Mouse (Mus musculus) embryonic fibroblast, embryonic 13.5 days (primary cell): ENCODE results near the gene Dcp1b.

ENCODE experiments used
- CTCF ChIP-seq: IDR thresholded peaks from 2 replicates; pipeline ENCODE4 v1.5.1; 2011; ENCODE audit warnings: mild to moderate bottlenecking, control low read depth, low read length, moderate library complexity, borderline replicate concordance; ENCODE audit not compliant: insufficient read depth
- POLR2A ChIP-seq: IDR thresholded peaks from 2 replicates; pipeline ENCODE4 v1.6.1; 2011; ENCODE audit warnings: low read depth, mild to moderate bottlenecking, control low read depth, low read length, moderate library complexity

- TF ChIP-seq CTCF = no peak
- TF ChIP-seq POLR2A = no peak
These were observed 48.1 kb upstream of the Dcp1b start for GRCm38 (mm10) chr6:119126991-119127390.
